Mouse (Mus musculus): ENCODE measurements around the gene Dennd2a.

Dennd2a gene

GRCm38 (mm10) chr6:39556900-39557659 is 587 bp downstream of the Dennd2a start:
- no peak for DNase-seq (ENCODE audit: low read depth, low spot score)

GRCm38 (mm10) chr6:39555648-39555945 is 2.1 kb downstream of the Dennd2a start:
- no peak for DNase-seq (ENCODE audit: low read depth, low spot score)

GRCm38 (mm10) chr6:39554888-39555647 is 2.6 kb downstream of the Dennd2a start:
- DNase-seq (ENCODE audit: low read depth, low spot score): no peak

- no peak for DNase-seq (ENCODE audit: low read depth, low spot score)
Measured at GRCm38 (mm10) chr6:39551981-39552636, 5.6 kb downstream of the Dennd2a start.

GRCm38 (mm10) chr6:39548030-39548429 is 9.6 kb downstream of the Dennd2a start:
- DNase-seq (ENCODE audit: low read depth, low spot score): no peak

- no peak for DNase-seq (ENCODE audit: low read depth, low spot score)
Measured at GRCm38 (mm10) chr6:39545474-39545873, 12.2 kb downstream of the Dennd2a start.

- no peak for DNase-seq (ENCODE audit: low read depth, low spot score)
Measured at GRCm38 (mm10) chr6:39543769-39544420, 13.8 kb downstream of the Dennd2a start.

- no peak for DNase-seq (ENCODE audit: low read depth, low spot score)
Measured at GRCm38 (mm10) chr6:39542631-39543597, 14.8 kb downstream of the Dennd2a start.

- no peak for DNase-seq (ENCODE audit: low read depth, low spot score)
Measured at GRCm38 (mm10) chr6:39540563-39540962, 17.1 kb downstream of the Dennd2a start.

- no peak for DNase-seq (ENCODE audit: low read depth, low spot score)
Measured at GRCm38 (mm10) chr6:39539679-39540155, 17.9 kb downstream of the Dennd2a start.

- no peak for DNase-seq (ENCODE audit: low read depth, low spot score)
Measured at GRCm38 (mm10) chr6:39538227-39538626, 19.4 kb downstream of the Dennd2a start.

GRCm38 (mm10) chr6:39537276-39537675 is 20.4 kb downstream of the Dennd2a start:
- DNase-seq (ENCODE audit: low read depth, low spot score): no peak

GRCm38 (mm10) chr6:39536621-39537020 is 21.0 kb downstream of the Dennd2a start:
- DNase-seq (ENCODE audit: low read depth, low spot score): no peak

- DNase-seq (ENCODE audit: low read depth, low spot score): no peak
Measured at GRCm38 (mm10) chr6:39534944-39535343, 22.7 kb downstream of the Dennd2a start.

- no peak for DNase-seq (ENCODE audit: low read depth, low spot score)
Measured at GRCm38 (mm10) chr6:39528671-39529535, 28.8 kb downstream of the Dennd2a start.

GRCm38 (mm10) chr6:39527811-39528210 is 29.9 kb downstream of the Dennd2a start:
- DNase-seq (ENCODE audit: low read depth, low spot score): no peak

GRCm38 (mm10) chr6:39527337-39527784 is 30.3 kb downstream of the Dennd2a start:
- DNase-seq (ENCODE audit: low read depth, low spot score): no peak

- no peak for DNase-seq (ENCODE audit: low read depth, low spot score)
Measured at GRCm38 (mm10) chr6:39526797-39527196, 30.9 kb downstream of the Dennd2a start.

- DNase-seq (ENCODE audit: low read depth, low spot score): no peak
Measured at GRCm38 (mm10) chr6:39523161-39523560, 34.5 kb downstream of the Dennd2a start.

GRCm38 (mm10) chr6:39522425-39522824 is 35.2 kb downstream of the Dennd2a start:
- DNase-seq (ENCODE audit: low read depth, low spot score): no peak
